Comparison of ENCODE assay signal across 25 mouse cellular contexts in the genomic region with DNA sequence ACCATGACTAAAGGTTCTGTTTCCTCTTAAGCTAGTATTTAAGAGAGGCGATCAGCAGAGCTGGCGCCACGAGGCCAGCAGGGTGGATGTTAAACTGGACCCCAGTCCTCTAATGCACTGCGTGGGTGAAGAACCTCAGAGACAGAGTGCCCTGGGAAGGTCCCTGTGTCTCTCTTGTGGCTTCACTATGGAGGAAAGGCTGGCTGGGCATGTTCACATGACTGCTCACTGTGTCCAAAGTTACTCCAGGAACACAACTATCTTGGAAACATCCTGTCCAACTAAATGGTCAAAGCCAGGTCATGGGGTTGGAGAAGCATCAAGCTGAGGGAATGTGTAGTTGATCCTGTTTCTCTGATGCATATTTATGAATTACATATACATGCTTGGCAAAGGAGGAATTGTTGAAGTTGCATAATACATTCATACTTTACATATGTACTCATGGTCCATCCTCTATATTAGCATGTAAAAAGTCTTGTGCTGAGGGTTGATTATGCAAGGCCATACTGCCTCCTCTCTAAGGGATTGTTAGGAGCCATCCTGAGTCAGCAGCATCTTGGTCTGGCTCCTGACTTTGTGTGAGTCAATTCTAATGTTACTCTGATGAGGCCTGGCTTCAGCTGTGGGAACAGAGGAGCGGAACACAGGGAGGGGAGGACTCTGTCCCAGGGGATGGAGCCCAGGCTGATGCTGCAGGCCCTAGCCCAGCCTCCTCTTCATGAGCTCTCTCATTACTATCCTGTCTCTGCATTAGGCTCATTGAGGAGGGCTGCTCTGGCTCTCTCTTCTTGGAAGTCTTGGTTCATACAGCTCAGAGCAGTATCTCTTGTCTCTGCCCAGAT.
DNase-seq lines count a peak whose midpoint lies in the region; ATAC-seq and TF ChIP-seq lines count a peak whose summit lies in the region.
"Had no signal": no experiment of that assay in that cellular context is flagged by ENCODE, and none has a peak within 500 bp of the region (broad histone marks: within the 10 kb centered on the region; RNA-seq: fewer than 3 reads in every experiment).

No protein-coding gene starts in this region.

- 0 out of 2 replicates have a peak, but pooled peaks cover 3% of the 10 kb centered on the region for H3K27me3 ChIP-seq in liver, adult 2 months (ENCODE audit: control insufficient read depth, insufficient read depth, low read length)
- H3K27me3 ChIP-seq in hindbrain, embryonic 16.5 days (replicated peaks; ENCODE audit: control insufficient read depth, insufficient read depth, low read length), result no peaks in the 10 kb centered on the region
- H3K27me3 ChIP-seq: forebrain, embryonic 15.5 days; heart, embryonic 15.5 days; hindbrain, embryonic 15.5 days; megakaryocyte, embryonic 14.5 days; midbrain, embryonic 15.5 days had no signal

- H3K9ac ChIP-seq in liver, adult 2 months (ENCODE audit: low read depth, low read length), result no peak overlapping the region
- H3K9ac ChIP-seq in hindbrain, embryonic 16.5 days (ENCODE audit: low read depth, low read length), result no peak overlapping the region
- H3K9ac ChIP-seq: forebrain, embryonic 15.5 days; heart, embryonic 15.5 days; hindbrain, embryonic 15.5 days; midbrain, embryonic 15.5 days had no signal

- TF ChIP-seq POLR2A in liver, adult 2 months (IDR thresholded peaks at IDR 0.05; ENCODE audit: extremely low read depth, insufficient read depth, low read length), result no peak

- H3K27ac ChIP-seq in liver, adult 2 months (replicated peaks; ENCODE audit: insufficient read depth, low read depth, low read length), result no peak overlapping the region
- peak overlapping the region; percentile 35; the same call in 1 of the 2 replicates for H3K27ac ChIP-seq in gastrocnemius, adult 2 months
- H3K27ac ChIP-seq in hindbrain, embryonic 16.5 days (ENCODE audit: low read depth, low read length), result no peak overlapping the region
- H3K27ac ChIP-seq: forebrain, embryonic 15.5 days; heart, embryonic 15.5 days; hindbrain, embryonic 15.5 days; layer of hippocampus, adult 2 months; midbrain, embryonic 15.5 days had no signal

- H3K4me3 ChIP-seq in liver, adult 2 months (ENCODE audit: insufficient read depth, low read depth, low read length), result no peak overlapping the region
- H3K4me3 ChIP-seq in gastrocnemius, adult 2 months, result no peak overlapping the region
- no peak overlapping the region for H3K4me3 ChIP-seq in hindbrain, embryonic 16.5 days (ENCODE audit: low read length)
- H3K4me3 ChIP-seq: erythroblast, embryonic 14.5 days; forebrain, embryonic 15.5 days; heart, embryonic 15.5 days; hindbrain, embryonic 15.5 days; layer of hippocampus, adult 2 months; megakaryocyte, embryonic 14.5 days; midbrain, embryonic 15.5 days; myocyte had no signal

- intact Hi-C loops in gastrocnemius, adult 2 months (cut with DNase I), result no loop called here
- intact Hi-C loops in heart, postnatal 36 days (cut with DNase I), result no loop called here

- no peaks in the 10 kb centered on the region for H3K4me1 ChIP-seq in liver, adult 2 months (ENCODE audit: control insufficient read depth, insufficient read depth, low read length)
- no peaks in the 10 kb centered on the region for H3K4me1 ChIP-seq in hindbrain, embryonic 16.5 days (ENCODE audit: control insufficient read depth, insufficient read depth, low read depth, low read length)
- H3K4me1 ChIP-seq: forebrain, embryonic 15.5 days; heart, embryonic 15.5 days; hindbrain, embryonic 15.5 days; megakaryocyte, embryonic 14.5 days; midbrain, embryonic 15.5 days had no signal

- no peaks in the 10 kb centered on the region for H3K9me3 ChIP-seq in hindbrain, embryonic 16.5 days (ENCODE audit: control insufficient read depth, low read length)
- H3K9me3 ChIP-seq: forebrain, embryonic 15.5 days; heart, embryonic 15.5 days; hindbrain, embryonic 15.5 days; midbrain, embryonic 15.5 days had no signal

- ATAC-seq in hindbrain, embryonic 16.5 days, result no peak
- ATAC-seq: forebrain, embryonic 15.5 days; intestine, embryonic 16.5 days; midbrain, embryonic 15.5 days had no signal

- no peaks in the 10 kb centered on the region for H3K79me2 ChIP-seq in liver, adult 2 months (ENCODE audit: control insufficient read depth, insufficient read depth, low read length)

- H3K36me3 ChIP-seq in liver, adult 2 months (ENCODE audit: control insufficient read depth, insufficient read depth, low read length), result no peaks in the 10 kb centered on the region
- H3K36me3 ChIP-seq in hindbrain, embryonic 16.5 days (ENCODE audit: control insufficient read depth, insufficient read depth, low read length), result no peaks in the 10 kb centered on the region
- H3K36me3 ChIP-seq: forebrain, embryonic 15.5 days; heart, embryonic 15.5 days; hindbrain, embryonic 15.5 days; midbrain, embryonic 15.5 days had no signal

- TF ChIP-seq CTCF in liver, adult 2 months (IDR thresholded peaks at IDR 0.05; ENCODE audit: low read depth, low read length), result no peak
- no peak for TF ChIP-seq CTCF in gastrocnemius, adult 2 months (IDR thresholded peaks at IDR 0.05)

- no peak overlapping the region for H3K4me2 ChIP-seq in hindbrain, embryonic 16.5 days (ENCODE audit: low read length)
- H3K4me2 ChIP-seq: forebrain, embryonic 15.5 days; heart, embryonic 15.5 days; hindbrain, embryonic 15.5 days; midbrain, embryonic 15.5 days had no signal

- DNase-seq in liver, adult 2 months (ENCODE audit: extremely low read depth, low read depth, low spot score), result peak; percentile 0
- DNase-seq in liver, result no peak
- peak; percentile 71 for DNase-seq in gastrocnemius, adult 2 months
- DNase-seq in heart, adult 8-10 months (ENCODE audit: low spot score), result peak; percentile 65
- DNase-seq in heart, postnatal 36 days, result peak; percentile 35 to 45
- DNase-seq in lung, adult 18-20 months, result no peak
- no peak for DNase-seq in cerebellum, adult 8-10 months
- DNase-seq: adrenal gland, postnatal 25 days; B cell, adult 2 months; cerebellum, adult 11-12 months; cerebellum, postnatal 36 days; layer of hippocampus, postnatal 36 days; lung, postnatal 14 days; right cerebral cortex, postnatal 14 days; thymus, postnatal 25 days had no signal

- WGBS in liver, adult 2 months, result 91% methylated on average over 5 of the region's 5 CpGs
- 91% methylated on average over 5 of the region's 5 CpGs for WGBS in hindbrain, embryonic 16.5 days

Comparison
In these comparisons a context has a peak if more than half of its experiments do, and no peak if none do; other contexts are left out.
1. DNase-seq: peak in liver, adult 2 months (single experiment), gastrocnemius, adult 2 months (single experiment), heart, adult 8-10 months (single experiment) and heart, postnatal 36 days (2 of 2); none in liver (single experiment), lung, adult 18-20 months (0 of 2) and cerebellum, adult 8-10 months (single experiment).